Mouse (Mus musculus) small intestine, adult 2 months (tissue): ENCODE results near the gene Fam166a.

Source experiments
- CTCF ChIP-seq: fragments of 200-500 bp; IDR thresholded peaks from 2 replicates; pipeline ENCODE4 v1.5.1; 2012; ENCODE audit warnings: low read depth, mild to moderate bottlenecking, control low read depth, inconsistent platforms, low read length, moderate library complexity, mixed read lengths; ENCODE audit not compliant: insufficient replicate concordance, insufficient read length; ENCODE audit errors: extremely low read depth
- POLR2A ChIP-seq: fragments of 200-500 bp; IDR thresholded peaks from 2 replicates; pipeline ENCODE4 v1.6.1; 2012; ENCODE audit warnings: low read depth, mild to moderate bottlenecking, control low read depth, inconsistent platforms, low read length, moderate library complexity

DNA sequence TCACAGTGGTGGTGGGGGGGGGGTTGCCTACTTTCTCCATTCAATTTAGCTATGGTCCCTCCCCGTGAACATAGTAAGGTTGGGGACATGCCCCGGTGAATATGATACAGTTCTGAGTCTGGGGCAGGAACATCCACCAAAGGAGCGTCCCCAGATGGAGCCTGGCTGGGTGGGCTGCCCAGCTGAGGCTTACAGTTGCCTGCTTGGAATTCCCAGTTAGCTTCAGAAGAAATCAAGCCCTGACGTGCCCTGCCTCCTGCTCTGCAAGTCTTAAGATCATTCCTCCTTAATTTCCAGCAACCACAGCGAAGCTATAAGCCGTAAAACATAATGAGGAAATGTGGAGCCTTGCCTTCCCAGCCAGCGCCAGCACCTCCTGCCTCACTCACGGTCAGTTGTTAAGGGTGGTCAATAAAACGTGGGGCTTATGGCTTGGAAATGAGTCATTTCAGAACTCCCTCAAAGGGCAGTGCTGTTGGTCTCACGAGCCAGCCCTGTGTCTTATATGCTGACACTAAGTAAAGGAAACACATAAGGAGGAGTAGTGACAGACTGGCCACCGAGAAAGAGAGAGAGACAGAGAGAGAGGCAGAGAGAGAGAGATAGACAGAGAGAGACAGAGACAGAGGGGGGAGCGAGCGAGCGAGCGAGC is 38.9 kb upstream of the Fam166a start:
- TF ChIP-seq CTCF, result no peak
- no peak for TF ChIP-seq POLR2A
